Mouse (Mus musculus): ENCODE results near the gene Col26a1.

DNA sequence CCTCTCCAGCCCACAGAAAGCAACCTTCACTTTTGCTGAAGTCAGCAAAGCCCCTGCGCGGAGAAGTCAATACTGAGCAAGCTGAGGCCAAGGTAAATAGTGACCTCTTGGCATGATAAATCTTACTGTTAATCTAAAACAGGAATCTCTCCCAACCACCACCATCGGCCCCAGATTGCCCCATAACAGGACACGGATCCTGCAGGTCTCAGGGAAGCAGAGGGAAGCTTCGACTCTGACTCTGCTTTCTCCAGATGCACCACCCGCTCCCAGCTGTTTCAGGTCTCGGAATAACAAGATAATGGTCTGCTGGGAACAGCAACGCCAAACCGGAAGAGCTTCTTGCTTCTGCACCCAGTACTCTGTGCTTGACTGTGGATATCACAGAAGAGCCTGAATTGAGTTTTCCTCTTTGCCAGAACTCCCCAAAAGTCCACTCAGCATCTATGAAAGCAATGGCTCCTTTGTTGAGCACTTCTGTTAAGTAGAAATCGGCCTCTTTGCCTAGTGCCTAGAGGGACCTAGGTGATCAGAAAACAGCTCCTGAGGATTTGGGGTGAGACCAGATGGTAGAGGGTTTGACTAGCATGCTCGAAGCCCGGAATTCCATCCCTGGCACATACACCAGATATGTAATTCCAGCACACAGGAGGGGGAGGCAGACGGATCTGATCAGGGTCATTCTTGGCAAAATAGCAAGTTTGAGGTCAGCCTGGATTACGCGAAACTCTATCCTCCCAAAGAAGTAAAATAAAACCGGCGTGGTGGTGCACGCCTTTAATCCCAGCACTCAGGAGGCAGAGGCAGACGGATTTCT lies 5.7 kb upstream of the Col26a1 start:
- no peak for TF ChIP-seq CTCF (IDR thresholded peaks at IDR 0.05; ENCODE audit: low read depth)
- no peak for TF ChIP-seq EP300 (IDR thresholded peaks at IDR 0.05; ENCODE audit: low read depth)
